Mouse (Mus musculus): ENCODE results near the gene Id3. TPM values are rescaled to one million over a fixed set of nuclear protein-coding genes. Genes with fewer than 3 reads are reported as not detected.

The Id3 gene
- 306 TPM for polyA plus RNA-seq (2017; shearing (Covaris generic))

GRCm38 (mm10) chr4:136143193-136143976, at the start of gene Id3:
Id3 (plus strand) TSS chr4:136143497.

GRCm38 (mm10) chr4:136172011-136172541, 28.8 kb downstream of the Id3 start, which contains the start of gene E2f2:
E2f2 (plus strand) TSS chr4:136172394.

Other genes with a start within 250 kb of the Id3 start
- 15.7 TPM for gene Cnr2, start 248.1 kb upstream of the Id3 start, polyA plus RNA-seq (2017; shearing (Covaris generic))
- 118 TPM for gene Fuca1, start 222.8 kb upstream of the Id3 start, polyA plus RNA-seq (2017; shearing (Covaris generic))
- 75.4 TPM for gene Hmgcl, start 197.0 kb upstream of the Id3 start, polyA plus RNA-seq (2017; shearing (Covaris generic))
- 32.5 TPM for gene Gale, start 179.8 kb upstream of the Id3 start, polyA plus RNA-seq (2017; shearing (Covaris generic))
- 343 TPM for gene Lypla2, start 170.9 kb upstream of the Id3 start, polyA plus RNA-seq (2017; shearing (Covaris generic))
- 7.5 TPM for gene Pithd1, start 156.2 kb upstream of the Id3 start, polyA plus RNA-seq (2017; shearing (Covaris generic))
- gene Eloa, start 121.7 kb upstream of the Id3 start, polyA plus RNA-seq (2017; shearing (Covaris generic)) = 76.3 TPM
- gene Rpl11, start 90.1 kb upstream of the Id3 start, polyA plus RNA-seq (2017; shearing (Covaris generic)) = 369 TPM
- 27.1 TPM for gene E2f2, start 28.9 kb downstream of the Id3 start, polyA plus RNA-seq (2017; shearing (Covaris generic))
- gene Asap3, start 62.9 kb downstream of the Id3 start, polyA plus RNA-seq (2017; shearing (Covaris generic)) = 0.15 TPM
- gene Tcea3, start 104.2 kb downstream of the Id3 start, polyA plus RNA-seq (2017; shearing (Covaris generic)) = 0.22 TPM
- gene Zfp46, start 141.2 kb downstream of the Id3 start, polyA plus RNA-seq (2017; shearing (Covaris generic)) = 15.0 TPM
- 122 TPM for gene Hnrnpr, start 167.4 kb downstream of the Id3 start, polyA plus RNA-seq (2017; shearing (Covaris generic))